Mouse (Mus musculus): ENCODE results near the gene Dsn1.

- TF ChIP-seq CTCF (IDR thresholded peaks at IDR 0.05; ENCODE audit: low read depth, low read length) (no peak), TAL1 (conservative IDR thresholded peaks at IDR 0.05; ENCODE audit: low read depth, low read length) (no peak)
Observed at GRCm38 (mm10) chr2:157037303-157037702, 30.3 kb upstream of the Dsn1 start.

All from G1E (cell line).